Mouse (Mus musculus): ENCODE results near the gene Mpp2.
A peak's percentile ranks its signal among the peaks of the same experiment; 100 is the strongest.

The Mpp2 gene

DNA sequence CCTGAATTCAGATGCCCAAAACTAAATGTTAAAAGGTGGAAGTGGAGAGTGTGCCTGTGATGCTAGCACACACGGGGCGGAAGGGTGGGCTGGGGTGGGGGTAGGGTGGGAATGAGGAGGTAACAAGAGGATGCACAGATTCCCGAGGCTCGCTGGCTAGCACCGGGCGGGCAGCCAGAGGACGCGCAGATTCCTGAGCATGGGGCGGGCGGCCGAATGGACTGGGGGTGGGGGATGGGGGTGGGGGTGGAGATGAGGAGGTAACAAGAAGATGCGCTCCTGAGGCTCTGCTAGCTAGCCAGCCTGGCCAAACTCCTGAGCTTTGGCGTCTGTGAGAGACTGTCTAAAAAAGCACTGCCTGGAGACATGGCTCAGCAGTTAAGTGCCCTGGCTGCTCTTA lies 17.9 kb downstream of the Mpp2 start:
- DNase-seq, result peak; percentile 30

DNA sequence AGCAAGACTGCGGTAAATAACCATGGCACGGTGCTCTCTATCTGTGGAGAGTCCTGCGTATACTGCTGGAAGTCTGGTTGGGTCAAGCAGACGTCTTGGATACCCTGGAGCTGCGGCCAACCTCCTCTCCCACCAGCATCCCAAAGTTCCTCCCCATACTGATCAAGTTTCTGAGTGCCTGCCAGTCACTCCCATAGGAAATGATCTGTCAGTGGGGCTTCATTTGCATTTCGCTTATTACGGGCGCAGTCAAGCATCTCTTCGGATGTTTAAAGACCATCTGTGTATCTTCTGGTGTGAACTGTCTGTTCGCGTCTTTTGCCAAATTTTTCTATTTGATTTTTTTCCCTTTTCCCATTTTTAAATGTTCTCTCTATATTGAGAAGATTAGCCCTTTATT lies 18.7 kb downstream of the Mpp2 start:
- DNase-seq, result no peak

- peak; percentile 35 for DNase-seq
Measured at GRCm38 (mm10) chr11:102068969-102069368, 19.3 kb downstream of the Mpp2 start.

DNA sequence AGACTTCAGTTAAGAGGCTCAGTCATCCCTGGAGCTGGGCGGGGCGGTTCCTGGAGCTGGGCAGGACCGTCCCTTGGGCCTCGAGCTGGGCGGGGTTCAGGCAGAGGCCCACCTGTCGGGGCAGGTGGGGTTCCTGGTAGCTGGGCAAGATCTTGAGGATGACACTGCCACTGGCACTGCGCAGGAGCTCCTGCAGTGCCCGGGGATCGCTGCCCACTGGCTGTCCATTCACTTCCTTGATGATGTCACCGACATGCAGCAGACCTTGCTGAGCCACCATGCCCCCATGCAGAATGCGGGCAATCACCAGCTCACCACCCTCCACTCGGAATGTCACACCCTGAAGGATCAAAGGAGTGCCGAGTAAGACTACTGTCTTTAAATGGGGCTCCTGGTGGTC lies 25.2 kb downstream of the Mpp2 start:
- DNase-seq, result no peak

GRCm38 (mm10) chr11:102061941-102062473 lies 26.3 kb downstream of the Mpp2 start:
- DNase-seq, result no peak

- peak; percentile 86 for DNase-seq
Measured at GRCm38 (mm10) chr11:102061236-102061940, 26.9 kb downstream of the Mpp2 start.

DNA sequence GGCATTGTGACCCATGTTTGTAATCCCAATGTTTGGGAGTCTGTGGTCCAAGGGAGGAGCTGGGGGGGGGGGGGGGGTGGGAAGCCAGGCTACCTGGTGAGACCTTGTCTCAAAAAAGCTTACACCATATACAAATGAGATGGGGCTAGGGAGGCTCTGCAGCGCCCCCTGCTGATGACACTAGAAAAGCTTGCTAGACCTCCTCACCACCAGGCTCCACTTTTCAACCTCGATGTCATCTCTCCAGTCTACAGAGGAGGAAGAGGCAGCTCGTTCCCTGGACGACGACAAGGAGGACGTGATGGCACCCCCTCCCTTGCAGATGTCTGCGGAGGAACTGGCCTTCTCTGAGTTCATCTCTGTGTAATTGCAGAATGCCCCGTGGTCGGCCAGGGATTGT lies 34.5 kb downstream of the Mpp2 start:
- DNase-seq, result peak; percentile 73

DNA sequence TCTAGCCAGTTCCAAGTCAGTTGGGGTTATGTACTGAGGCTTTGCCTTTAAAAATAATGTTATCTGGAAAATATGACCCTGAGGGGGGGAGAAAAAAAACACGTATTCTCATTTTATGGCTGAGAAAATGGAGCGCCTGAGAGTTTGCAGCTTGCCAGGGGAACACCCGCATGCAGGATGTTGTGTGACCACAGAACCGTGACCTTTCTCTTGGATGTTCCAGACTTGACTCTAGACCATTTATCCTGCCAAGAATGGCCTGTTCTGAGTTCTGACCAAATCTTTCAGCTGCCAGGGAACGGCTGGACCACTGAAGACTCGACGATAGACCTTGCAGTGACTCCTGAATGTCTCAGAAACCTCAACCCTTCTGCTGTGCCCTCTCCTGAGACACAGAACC lies 35.1 kb downstream of the Mpp2 start:
- no peak for DNase-seq

DNA sequence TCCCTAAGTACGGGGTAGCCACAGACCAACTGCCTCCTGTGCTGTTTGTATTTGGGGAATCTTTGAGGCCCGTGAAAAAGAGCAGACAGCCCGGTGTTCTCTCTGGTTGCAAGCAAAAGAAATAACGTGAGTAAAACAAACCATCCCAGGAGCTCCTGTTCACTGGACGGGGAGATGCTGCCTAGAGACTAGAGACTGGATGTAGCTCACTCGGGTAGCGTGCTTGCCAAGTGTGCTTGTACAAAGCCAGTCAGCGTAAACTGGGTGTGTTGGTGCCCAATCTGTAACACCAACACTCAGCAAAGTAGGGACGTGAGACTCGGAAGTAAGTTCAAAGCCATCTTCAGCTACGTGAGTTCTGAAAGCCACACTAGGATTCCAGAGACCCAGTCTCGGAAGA lies 35.6 kb downstream of the Mpp2 start:
- no peak for DNase-seq

- no peak for DNase-seq
Measured at GRCm38 (mm10) chr11:102051954-102052353, 36.4 kb downstream of the Mpp2 start.

DNA sequence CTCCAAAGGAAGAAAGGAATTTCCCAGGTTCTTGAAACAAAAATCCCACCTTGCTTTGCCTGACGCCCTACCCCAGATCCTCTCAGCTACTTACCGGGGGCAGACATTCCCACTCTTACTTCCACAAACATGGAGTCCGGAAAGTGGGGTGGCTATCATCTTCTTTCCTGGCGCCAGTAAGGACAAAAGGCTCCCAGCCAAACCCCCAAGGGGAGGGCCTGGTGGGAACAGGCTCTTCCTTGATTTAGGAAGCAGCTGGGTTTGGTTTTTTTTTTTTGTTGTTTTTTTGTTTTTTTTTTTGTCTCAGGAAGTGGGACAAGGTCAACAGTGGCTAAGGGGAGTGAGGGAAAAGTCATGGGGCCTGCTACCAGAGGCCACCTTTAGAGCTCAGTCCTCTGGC lies 36.8 kb downstream of the Mpp2 start:
- no peak for DNase-seq

DNA sequence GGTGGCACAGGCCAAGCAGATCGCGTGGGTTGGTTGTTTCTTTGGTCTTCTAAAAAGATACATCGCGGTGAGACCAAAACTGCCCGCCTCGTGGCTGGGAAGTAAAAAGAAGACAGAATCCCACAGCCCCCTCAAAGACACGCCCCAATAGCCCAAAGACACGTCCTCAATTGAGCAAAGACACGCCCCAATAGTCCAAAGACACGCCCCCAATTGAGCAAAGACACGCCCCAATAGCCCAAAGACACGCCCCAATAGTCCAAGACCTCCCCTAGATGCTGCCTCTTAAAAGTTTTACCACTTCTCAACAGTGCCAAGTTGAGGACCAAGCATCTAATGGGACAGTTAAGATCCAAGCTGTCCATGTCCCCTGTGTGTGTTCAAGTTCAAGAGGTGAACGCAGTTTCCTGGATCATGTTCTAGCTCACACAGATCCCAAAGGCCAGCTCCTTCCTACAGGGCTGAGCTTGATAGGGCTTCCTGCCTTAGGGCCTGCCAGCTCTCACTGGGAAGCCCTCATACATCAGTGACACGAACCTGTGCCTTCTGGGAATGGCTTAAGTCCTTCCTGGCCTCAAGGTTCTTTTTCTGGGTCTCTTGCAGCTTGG lies 38.3 kb downstream of the Mpp2 start:
- DNase-seq, result no peak

- DNase-seq, result no peak
Measured at GRCm38 (mm10) chr11:102046607-102047006, 41.7 kb downstream of the Mpp2 start.

DNA sequence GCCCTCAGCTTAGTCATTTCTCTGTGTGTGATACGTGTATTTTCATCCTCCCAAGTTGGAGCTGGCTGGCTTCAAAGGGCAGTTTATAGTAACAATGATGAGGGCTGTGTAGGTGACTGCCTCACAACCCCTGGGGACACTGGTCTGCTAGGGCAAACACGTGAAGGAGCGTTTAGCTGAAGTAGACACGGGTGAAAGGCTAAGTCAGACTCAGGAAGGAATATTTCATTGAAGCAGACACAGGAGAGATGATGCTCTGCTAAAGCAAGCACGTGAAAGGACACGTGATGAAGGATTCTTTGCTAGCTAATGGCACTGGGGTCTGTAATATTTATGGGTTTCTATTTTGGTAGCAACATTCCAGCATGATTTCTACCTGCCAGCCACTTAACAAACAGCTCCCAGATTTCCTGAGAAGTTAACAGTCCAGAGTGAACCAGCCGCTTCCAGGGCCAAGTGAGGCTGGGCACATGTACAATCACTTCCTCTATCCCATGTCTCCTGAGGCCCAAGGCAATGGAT lies 43.6 kb downstream of the Mpp2 start:
- DNase-seq, result no peak

GRCm38 (mm10) chr11:102043381-102043780 lies 44.9 kb downstream of the Mpp2 start:
- no peak for DNase-seq

- DNase-seq, result no peak
Measured at GRCm38 (mm10) chr11:102042971-102043370, 45.3 kb downstream of the Mpp2 start.

- no peak for DNase-seq
Measured at GRCm38 (mm10) chr11:102041350-102041949, 46.9 kb downstream of the Mpp2 start, which contains the start of gene Cd300lg. TSS of gene Cd300lg (plus strand) at chr11:102041509.

DNA sequence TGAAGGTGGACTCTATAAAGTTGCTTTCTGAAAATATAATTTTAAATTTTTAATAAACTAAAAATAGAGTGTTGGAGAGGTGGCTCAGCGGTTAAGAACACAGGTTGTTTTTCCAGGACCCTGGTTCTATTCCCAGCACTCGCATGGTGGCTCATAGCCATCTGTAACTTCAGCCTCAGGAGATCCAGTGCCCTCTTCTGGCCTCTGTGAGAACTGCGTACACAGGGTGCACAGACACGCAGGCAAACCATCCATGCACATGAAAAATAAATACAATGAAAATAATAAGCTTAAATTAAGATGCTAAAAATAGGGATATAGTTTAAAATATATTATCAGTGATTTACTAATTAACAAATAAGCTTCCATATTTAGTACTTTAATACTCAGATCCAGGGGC lies 47.7 kb downstream of the Mpp2 start:
- DNase-seq, result peak; percentile 33

GRCm38 (mm10) chr11:102040138-102040524 lies 48.2 kb downstream of the Mpp2 start:
- DNase-seq, result peak; percentile 95

DNA sequence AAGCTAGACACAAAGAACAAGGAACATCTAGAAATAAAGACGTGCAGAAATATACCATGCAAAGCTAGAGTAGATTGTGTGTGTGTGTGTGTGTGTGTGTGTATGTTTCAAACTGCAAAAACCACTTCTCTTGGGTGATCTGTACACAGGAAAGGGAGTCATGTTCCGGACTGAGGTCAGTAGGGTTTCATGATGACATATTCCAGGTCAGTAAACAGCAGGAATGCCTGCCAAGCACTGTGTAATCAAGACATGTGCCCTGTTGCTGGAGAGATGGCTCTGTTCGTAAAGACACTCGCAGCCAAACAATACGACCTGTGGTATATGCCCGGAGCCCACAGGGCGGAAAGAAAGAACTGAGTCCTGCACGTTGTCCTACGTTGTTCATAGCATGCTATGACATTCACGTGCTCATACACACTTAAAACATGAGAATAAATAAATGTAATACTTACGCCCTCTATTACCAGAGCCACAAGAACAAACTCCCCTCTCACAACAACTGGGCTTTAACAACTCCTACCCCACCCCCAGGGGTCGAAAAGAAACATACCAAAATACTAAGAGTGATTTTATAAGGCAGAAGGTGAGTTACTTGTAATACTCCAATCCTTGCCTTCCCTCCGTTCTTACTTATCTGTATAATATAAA lies 48.7 kb downstream of the Mpp2 start:
- peak; percentile 67 for DNase-seq

- DNase-seq, result no peak
Measured at GRCm38 (mm10) chr11:102037789-102038188, 50.5 kb downstream of the Mpp2 start.

DNA sequence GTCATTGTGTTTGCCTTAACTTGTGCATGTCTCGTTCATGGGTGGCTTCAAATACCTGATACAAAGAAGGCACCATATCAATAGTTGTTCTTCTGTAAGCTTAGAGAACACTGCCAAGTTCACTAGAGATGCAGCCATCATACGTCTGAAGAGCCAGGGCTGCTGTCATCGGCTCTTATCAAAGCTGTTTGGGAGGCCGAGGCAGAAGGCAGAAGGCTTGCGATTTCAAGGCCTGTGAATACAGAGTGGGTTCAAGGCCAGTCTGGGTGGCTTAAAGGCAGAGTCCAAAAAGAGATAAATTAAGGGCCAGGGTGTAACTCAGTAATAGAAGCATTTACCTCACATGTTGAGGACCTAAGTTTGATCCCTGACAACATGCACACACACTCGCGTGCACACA lies 52.0 kb downstream of the Mpp2 start:
- no peak for DNase-seq

DNA sequence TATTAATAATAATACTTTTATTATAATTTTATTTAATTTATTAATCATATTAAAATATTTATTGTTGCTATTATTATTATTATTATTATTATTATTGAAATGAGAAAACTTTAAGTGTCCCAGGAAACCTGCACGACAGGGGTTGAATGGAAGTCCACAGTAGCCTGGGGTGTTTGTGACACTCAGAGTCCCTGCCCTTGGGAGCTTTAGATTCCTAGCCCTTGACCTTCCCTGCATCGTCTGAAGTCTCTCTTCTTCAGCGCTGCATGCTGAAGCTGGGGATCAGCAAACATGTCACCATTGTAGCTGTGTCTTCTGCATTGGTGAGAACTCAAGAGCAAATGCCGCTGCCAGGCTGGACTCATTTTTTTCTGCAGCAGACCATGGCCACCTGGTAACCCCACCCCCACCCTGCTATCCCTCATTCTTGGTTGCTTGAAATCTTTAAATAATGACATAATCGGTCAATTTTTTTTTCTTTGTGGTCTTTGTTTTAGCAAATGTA lies 52.8 kb downstream of the Mpp2 start:
- DNase-seq, result no peak

Measured in retina, postnatal 1 day (tissue).